ENCODE assay signal across 10 mouse cellular contexts in the genomic region with DNA sequence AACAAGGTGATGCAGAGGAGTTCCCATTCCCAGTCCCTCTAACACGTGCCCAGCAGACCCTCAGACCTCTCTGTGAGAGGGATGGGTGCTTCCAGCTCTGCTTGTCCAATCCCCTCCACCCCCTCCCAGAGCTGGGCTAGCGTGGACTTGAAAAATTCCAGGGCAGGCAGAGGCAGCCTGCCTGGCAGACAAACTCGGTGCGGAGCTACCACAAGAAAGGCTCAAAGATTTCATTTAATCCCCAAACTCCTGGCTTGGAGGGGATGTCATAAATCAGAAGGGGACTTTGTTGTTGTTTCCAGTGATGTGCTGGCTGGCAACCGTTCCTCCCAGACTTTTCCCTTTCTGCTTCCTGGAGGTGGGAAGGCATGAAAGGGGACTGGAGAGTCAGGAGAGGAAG. TPM values are rescaled to one million over a fixed set of nuclear protein-coding genes. Genes with fewer than 3 reads are reported as not detected.
DNase-seq lines count a peak whose midpoint lies in the region.
"Had no signal": no experiment of that assay in that cellular context is flagged by ENCODE, and none has a peak within 500 bp of the region (broad histone marks: within the 10 kb centered on the region; RNA-seq: fewer than 3 reads in every experiment).

No protein-coding gene starts in this region.

- intact Hi-C loops in gastrocnemius, postnatal 14 days (cut with DNase I; ENCODE audit: low total_unique reads): no loop called here
- intact Hi-C loops in gastrocnemius, postnatal 36 days (cut with DNase I): no loop called here

- DNase-seq in gastrocnemius, postnatal 14 days: peak; percentile 41
- no peak for DNase-seq in gastrocnemius, postnatal 25 days
- DNase-seq in urinary bladder, postnatal 14 days (ENCODE audit: low spot score): peak; percentile 68
- DNase-seq in urinary bladder, postnatal 25 days (ENCODE audit: low spot score): no peak
- DNase-seq in kidney, postnatal 25 days: peak; percentile 38 to 42
- peak; percentile 47 for DNase-seq in yolk sac, embryonic 10.5 days (ENCODE audit: low spot score)
- no peak for DNase-seq in layer of hippocampus, adult 8-10 months (ENCODE audit: low spot score in 2 of 2)
- DNase-seq in gastrocnemius, postnatal 36 days: no peak
- DNase-seq: adrenal gland, postnatal 25 days; cerebellum, adult 18-20 months had no signal

RNA-seq across cellular contexts. Expression of a gene that starts 44.1 kb away (rescaled TPM):
- total RNA-seq in gastrocnemius, postnatal 14 days (2021): 10 to 100 TPM; 15.6 to 18.4 TPM
- 10 to 100 TPM; 14.9 to 21.8 TPM for total RNA-seq in gastrocnemius, postnatal 25 days (2021)
- 10 to 100 TPM; 18.3 to 22.9 (median 20.2) TPM for total RNA-seq in layer of hippocampus, adult 8-10 months (2022)
- total RNA-seq in gastrocnemius, postnatal 36 days (2021): 10 to 100 TPM; 16.1 to 19.9 TPM

RNA-seq across cellular contexts. Expression of a gene that starts 57.5 kb away (rescaled TPM):
- under 1 TPM; 0.18 TPM for total RNA-seq in gastrocnemius, postnatal 14 days (2021)
- total RNA-seq in gastrocnemius, postnatal 25 days (2021): under 1 TPM in 1 of 2 experiments, not detected in 1; 0.75 TPM
- total RNA-seq in layer of hippocampus, adult 8-10 months (2022): under 1 TPM; 0.21 to 0.67 (median 0.53) TPM
- not detected for total RNA-seq in gastrocnemius, postnatal 36 days (2021)

Comparison
In these comparisons a context has a peak if more than half of its experiments do, and no peak if none do; other contexts are left out.
1. DNase-seq: peak in gastrocnemius, postnatal 14 days (single experiment), urinary bladder, postnatal 14 days (single experiment), kidney, postnatal 25 days (2 of 2) and yolk sac, embryonic 10.5 days (single experiment); none in gastrocnemius, postnatal 25 days (single experiment), urinary bladder, postnatal 25 days (single experiment), layer of hippocampus, adult 8-10 months (0 of 2) and gastrocnemius, postnatal 36 days (0 of 2).